Mouse (Mus musculus): ENCODE measurements at regions not wholly inside any gene's neighbourhood (a gene's known extent, or its start where the extent isn't known, plus 50 kb on each side); places are given as distances from the start of the nearest gene placed in this dataset.

DNA sequence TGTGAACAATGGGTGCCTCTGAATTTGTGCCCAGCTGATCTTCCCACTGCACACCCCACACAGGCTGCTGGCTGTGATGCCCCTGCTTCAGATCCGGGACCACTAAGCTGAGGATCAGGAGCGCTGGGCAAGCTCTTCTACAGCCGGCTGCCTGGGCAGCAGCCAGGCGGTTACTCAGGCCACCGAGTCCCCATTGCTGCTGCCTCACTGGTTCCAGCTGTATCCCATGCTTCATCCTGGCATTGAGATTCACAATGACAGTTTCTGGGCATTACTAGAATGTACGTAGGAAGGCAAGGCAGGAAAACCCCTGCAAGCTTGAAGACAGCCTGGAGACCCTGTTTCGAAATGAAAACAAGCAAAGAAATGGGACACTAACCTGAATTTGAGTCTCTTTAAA, 67.3 kb upstream of the Slc6a6 start:
- Histone ChIP-seq H3K4me1 (replicated peaks; ENCODE audit: control insufficient read depth, insufficient read depth, low read length) (peaks cover 20% of the 10 kb centered on the region), H3K9me3 (ENCODE audit: control insufficient read depth, low read length) (no peaks in the 10 kb centered on the region), H3K27me3 (ENCODE audit: control insufficient read depth, insufficient read depth, low read length) (no peaks in the 10 kb centered on the region), H3K9ac (peak overlapping the region; percentile 69), H3K4me3 (replicated peaks; ENCODE audit: low read length) (peak overlapping the region; percentile 29), H3K27ac (peak overlapping the region; percentile 96), H3K36me3 (replicated peaks; ENCODE audit: control insufficient read depth, insufficient read depth) (no peaks in the 10 kb centered on the region), H3K4me2 (replicated peaks) (peak overlapping the region; percentile 70)
- DNase-seq (ENCODE audit: low spot score) (peak; percentile 66), ATAC-seq (ENCODE audit: low FRiP score) (peak; percentile 69)
- 33% methylated on average over 7 of the region's 7 CpGs for WGBS

DNA sequence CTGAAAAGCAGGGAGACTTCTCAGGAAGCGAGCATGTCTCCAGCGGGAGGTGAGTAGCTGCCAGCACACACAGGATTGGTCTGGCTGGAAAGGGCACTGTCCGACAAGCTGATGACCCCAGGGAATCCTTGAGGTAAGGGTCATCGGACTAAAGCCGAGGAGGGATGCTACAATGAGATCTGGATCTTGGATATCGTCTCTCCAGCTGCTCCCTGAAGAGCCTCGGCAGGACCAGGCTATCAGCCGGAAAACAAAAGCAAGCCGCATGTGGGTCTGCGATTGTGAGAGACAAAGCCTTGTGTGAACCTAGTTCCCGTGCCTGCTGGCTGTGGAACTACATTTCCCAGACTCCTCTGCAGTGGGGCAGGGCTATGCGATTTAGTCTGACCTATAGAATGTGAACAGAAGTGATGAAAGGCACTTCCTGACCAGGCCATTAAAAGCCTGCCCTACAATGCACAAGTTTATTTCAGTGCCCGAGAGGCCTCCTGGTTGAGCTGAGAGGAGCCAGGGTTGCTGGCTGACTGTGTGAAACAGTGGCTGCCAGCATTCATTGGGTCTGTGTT, 66.7 kb upstream of the Slc6a6 start:
- Histone ChIP-seq H3K4me2 (replicated peaks) (peak overlapping the region; percentile 70), H3K9ac (peak overlapping the region; percentile 69), H3K27me3 (ENCODE audit: control insufficient read depth, insufficient read depth, low read length) (no peaks in the 10 kb centered on the region), H3K36me3 (replicated peaks; ENCODE audit: control insufficient read depth, insufficient read depth) (no peaks in the 10 kb centered on the region), H3K4me3 (replicated peaks; ENCODE audit: low read length) (peak overlapping the region; percentile 29), H3K4me1 (replicated peaks; ENCODE audit: control insufficient read depth, insufficient read depth, low read length) (peaks cover 20% of the 10 kb centered on the region), H3K9me3 (ENCODE audit: control insufficient read depth, low read length) (no peaks in the 10 kb centered on the region), H3K27ac (peak overlapping the region; percentile 96)
- ATAC-seq (ENCODE audit: low FRiP score), result peak; percentile 95
- peak; percentile 86 for DNase-seq (ENCODE audit: low spot score)
- 2% methylated on average over 13 of the region's 13 CpGs for WGBS

DNA sequence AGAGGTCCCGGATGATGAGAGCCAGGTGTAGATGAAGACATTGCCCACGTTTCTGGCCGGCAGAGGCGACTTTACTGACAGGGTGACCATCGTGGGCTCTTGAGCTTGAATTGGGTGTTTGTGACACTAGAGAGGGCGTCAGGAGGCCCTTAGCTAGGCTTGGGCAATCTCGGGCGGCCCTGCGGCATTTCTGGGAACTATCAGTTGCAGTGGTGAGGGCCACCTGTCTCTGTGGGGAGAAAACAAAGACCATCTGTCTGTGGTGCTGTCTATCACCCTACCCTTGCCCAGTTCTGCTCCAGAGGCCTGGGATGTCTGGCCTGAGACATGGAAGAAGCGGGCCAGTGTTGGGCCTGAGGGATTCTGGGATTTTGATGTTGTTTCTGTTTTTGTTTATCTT, 66.2 kb upstream of the Slc6a6 start:
- Histone ChIP-seq H3K4me1 (replicated peaks; ENCODE audit: control insufficient read depth, insufficient read depth, low read length) (peaks cover 20% of the 10 kb centered on the region), H3K27ac (peak overlapping the region; percentile 77), H3K27me3 (ENCODE audit: control insufficient read depth, insufficient read depth, low read length) (no peaks in the 10 kb centered on the region), H3K36me3 (replicated peaks; ENCODE audit: control insufficient read depth, insufficient read depth) (no peaks in the 10 kb centered on the region), H3K9ac (0 out of 2 replicates have a peak overlapping the region, but pooled peaks have one; percentile 69), H3K9me3 (ENCODE audit: control insufficient read depth, low read length) (no peaks in the 10 kb centered on the region), H3K4me3 (replicated peaks; ENCODE audit: low read length) (no peak overlapping the region), H3K4me2 (replicated peaks) (peak overlapping the region; percentile 70)
- WGBS, result 81% methylated on average over 10 of the region's 10 CpGs
- ATAC-seq (ENCODE audit: low FRiP score) (no peak), DNase-seq (ENCODE audit: low spot score) (no peak)

DNA sequence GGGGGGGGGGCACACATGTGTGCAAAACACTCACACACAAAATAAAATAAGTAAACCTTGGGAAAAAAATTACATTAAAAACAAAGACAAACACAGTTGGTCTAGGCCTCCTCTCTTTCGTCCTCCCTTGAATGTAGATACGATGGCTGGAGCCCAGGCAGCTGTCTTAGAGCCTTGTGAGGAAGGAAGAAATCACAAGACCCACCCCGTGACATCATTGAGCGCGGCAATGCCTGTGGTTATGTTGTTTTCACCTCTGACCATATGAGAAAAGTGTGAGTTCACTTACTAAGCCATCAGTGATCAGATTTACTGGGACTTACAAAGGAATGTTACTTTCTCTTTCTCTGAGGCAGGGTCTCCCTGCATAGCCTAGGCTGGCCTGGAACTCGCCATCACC, 64.8 kb upstream of the Slc6a6 start:
- Histone ChIP-seq H3K27ac (no peak overlapping the region), H3K4me2 (replicated peaks) (no peak overlapping the region), H3K9me3 (ENCODE audit: control insufficient read depth, low read length) (no peaks in the 10 kb centered on the region), H3K9ac (no peak overlapping the region), H3K4me1 (replicated peaks; ENCODE audit: control insufficient read depth, insufficient read depth, low read length) (peaks cover 20% of the 10 kb centered on the region), H3K4me3 (replicated peaks; ENCODE audit: low read length) (no peak overlapping the region), H3K27me3 (ENCODE audit: control insufficient read depth, insufficient read depth, low read length) (no peaks in the 10 kb centered on the region), H3K36me3 (replicated peaks; ENCODE audit: control insufficient read depth, insufficient read depth) (no peaks in the 10 kb centered on the region)
- ATAC-seq (ENCODE audit: low FRiP score), result no peak
- 89% methylated on average over 6 of the region's 6 CpGs for WGBS
- no peak for DNase-seq (ENCODE audit: low spot score)

DNA sequence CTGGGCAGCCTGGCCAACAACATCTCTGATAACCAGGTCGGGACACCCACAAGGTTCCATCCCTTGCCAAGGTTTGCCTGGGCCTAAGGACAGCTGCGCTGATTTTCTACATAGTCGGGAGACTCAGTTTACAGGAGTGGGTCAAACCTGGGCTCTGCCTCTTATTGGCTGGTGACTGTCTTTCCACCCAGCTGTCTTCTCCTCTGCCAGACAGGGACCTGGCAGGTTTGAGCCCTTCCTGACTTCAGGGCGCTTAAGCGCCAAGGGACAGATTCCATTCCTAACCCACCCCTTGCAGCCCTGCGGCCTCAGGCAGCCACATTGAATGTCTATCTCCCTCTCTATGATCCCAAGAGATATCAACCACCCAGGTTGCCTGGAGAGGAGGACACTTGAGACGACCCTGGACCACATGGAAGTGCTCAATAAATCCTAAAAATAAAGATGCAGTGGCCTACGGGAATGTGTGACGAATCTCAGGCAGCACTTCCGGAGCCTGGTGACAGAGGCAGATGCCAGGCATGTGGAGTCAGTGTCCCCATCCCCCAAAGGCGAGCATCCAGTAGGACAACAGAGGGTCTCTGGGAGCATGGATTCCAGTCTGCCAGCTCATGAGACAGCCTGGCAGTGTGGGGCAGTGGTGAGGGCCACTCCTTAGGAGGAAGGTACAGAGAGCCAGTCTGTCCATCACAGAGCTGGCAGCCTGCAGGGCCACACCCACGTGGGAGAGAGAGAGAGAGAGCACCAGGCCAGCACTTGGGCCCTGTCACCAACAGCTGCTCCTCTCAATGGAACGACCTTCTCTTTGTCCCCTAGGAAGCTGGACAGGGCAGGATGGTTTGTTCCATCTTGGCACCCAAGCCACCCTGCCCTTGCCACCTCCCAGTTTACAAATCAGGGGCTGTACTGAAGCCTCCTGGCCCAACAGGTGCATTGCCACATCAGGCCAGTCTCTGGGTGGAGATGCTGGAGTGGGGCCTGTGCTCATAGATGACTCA, 63.8 kb upstream of the Slc6a6 start:
- Histone ChIP-seq H3K9me3 (ENCODE audit: control insufficient read depth, low read length) (no peaks in the 10 kb centered on the region), H3K27me3 (ENCODE audit: control insufficient read depth, insufficient read depth, low read length) (no peaks in the 10 kb centered on the region), H3K36me3 (replicated peaks; ENCODE audit: control insufficient read depth, insufficient read depth) (no peaks in the 10 kb centered on the region), H3K4me1 (replicated peaks; ENCODE audit: control insufficient read depth, insufficient read depth, low read length) (peaks cover 20% of the 10 kb centered on the region), H3K4me3 (replicated peaks; ENCODE audit: low read length) (no peak overlapping the region), H3K4me2 (replicated peaks) (no peak overlapping the region), H3K9ac (no peak overlapping the region), H3K27ac (no peak overlapping the region)
- no peak for ATAC-seq (ENCODE audit: low FRiP score)
- WGBS, result 84% methylated on average over 13 of the region's 13 CpGs
- no peak for DNase-seq (ENCODE audit: low spot score)

DNA sequence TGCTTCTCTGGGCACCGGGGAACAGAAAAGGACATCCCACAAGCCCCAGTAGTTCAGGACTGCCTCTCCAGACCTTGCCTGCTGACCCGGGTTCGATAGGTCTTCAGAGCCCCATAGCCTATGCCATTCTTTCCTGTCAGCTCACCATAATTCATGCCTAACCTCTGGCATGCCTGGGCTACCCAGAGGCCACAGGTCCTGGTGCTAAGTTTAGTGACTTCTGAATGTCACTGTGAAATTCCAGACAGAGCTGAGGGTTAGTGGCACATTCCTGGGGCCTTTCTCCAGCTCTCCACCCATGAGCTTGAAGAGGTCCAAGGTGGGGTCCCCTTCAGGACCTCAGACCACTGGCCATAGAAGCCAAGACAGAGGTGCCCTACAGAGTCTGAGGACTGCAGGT, 62.4 kb upstream of the Slc6a6 start:
- 96% methylated on average over 3 of the region's 3 CpGs for WGBS
- DNase-seq (ENCODE audit: low spot score) (no peak), ATAC-seq (ENCODE audit: low FRiP score) (no peak)
- Histone ChIP-seq H3K27me3 (ENCODE audit: control insufficient read depth, insufficient read depth, low read length) (no peaks in the 10 kb centered on the region), H3K9ac (no peak overlapping the region), H3K4me2 (replicated peaks) (no peak overlapping the region), H3K4me1 (replicated peaks; ENCODE audit: control insufficient read depth, insufficient read depth, low read length) (peaks cover 9% of the 10 kb centered on the region), H3K27ac (no peak overlapping the region), H3K36me3 (replicated peaks; ENCODE audit: control insufficient read depth, insufficient read depth) (no peaks in the 10 kb centered on the region), H3K9me3 (ENCODE audit: control insufficient read depth, low read length) (no peaks in the 10 kb centered on the region), H3K4me3 (replicated peaks; ENCODE audit: low read length) (no peak overlapping the region)

DNA sequence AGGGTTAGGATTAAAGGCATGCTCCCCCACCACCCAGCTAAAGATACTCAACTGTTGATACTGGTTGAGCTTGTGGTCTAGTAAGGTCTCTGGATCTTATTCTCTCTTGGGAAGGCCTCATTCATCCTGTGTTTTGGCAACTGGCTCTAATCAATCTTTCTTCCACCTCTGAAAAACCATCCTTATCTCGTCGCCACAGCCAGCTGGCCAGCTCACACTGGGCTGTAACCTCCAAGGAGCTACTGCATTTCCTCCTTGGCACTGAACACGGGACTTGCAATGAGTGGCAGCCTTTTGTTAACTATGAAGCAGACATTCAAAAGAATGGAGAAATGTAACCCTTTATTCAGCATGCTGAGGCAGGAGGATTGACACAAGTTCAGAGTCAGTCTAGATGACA, 61.4 kb upstream of the Slc6a6 start:
- ATAC-seq (ENCODE audit: low FRiP score) (no peak), DNase-seq (ENCODE audit: low spot score) (no peak)
- H3K27me3 ChIP-seq (ENCODE audit: control insufficient read depth, insufficient read depth, low read length), result no peaks in the 10 kb centered on the region
- no peaks in the 10 kb centered on the region for H3K9me3 ChIP-seq (ENCODE audit: control insufficient read depth, low read length)
- H3K27ac ChIP-seq, result no peak overlapping the region
- H3K36me3 ChIP-seq (replicated peaks; ENCODE audit: control insufficient read depth, insufficient read depth), result no peaks in the 10 kb centered on the region
- no peak overlapping the region for H3K9ac ChIP-seq
- H3K4me3 ChIP-seq (replicated peaks; ENCODE audit: low read length), result no peak overlapping the region
- 0 out of 2 replicates have a peak, but pooled peaks cover 3% of the 10 kb centered on the region for H3K4me1 ChIP-seq (replicated peaks; ENCODE audit: control insufficient read depth, insufficient read depth, low read length)
- 71% methylated on average over 3 of the region's 3 CpGs for WGBS
- H3K4me2 ChIP-seq (replicated peaks), result no peak overlapping the region

DNA sequence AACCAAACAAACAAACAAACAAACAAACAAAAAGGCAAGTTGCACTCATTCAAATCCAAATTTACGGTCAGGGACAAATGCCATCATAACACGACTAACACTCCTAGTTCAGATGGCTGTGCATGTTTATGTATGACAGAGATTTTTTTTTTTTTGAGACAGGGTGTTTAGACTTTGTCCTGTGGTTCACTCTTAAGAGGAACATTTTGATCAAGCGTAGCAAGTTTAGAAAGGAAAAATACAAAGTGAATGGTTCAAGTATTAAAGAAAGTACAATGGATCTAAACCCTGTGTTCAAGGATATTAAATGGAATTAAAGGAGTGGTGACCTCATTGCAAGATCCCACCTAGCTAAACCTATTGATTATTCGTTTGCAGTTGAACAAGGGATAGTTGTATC, 60.2 kb upstream of the Slc6a6 start:
- no peaks in the 10 kb centered on the region for H3K9me3 ChIP-seq (ENCODE audit: control insufficient read depth, low read length)
- no peak overlapping the region for H3K27ac ChIP-seq
- H3K27me3 ChIP-seq (ENCODE audit: control insufficient read depth, insufficient read depth, low read length), result no peaks in the 10 kb centered on the region
- no peak overlapping the region for H3K4me2 ChIP-seq (replicated peaks)
- 87% methylated on average over 4 of the region's 4 CpGs for whole genome bisulfite sequencing
- DNase-seq (ENCODE audit: low spot score) (no peak), ATAC-seq (ENCODE audit: low FRiP score) (no peak)
- no peak overlapping the region for H3K4me3 ChIP-seq (replicated peaks; ENCODE audit: low read length)
- H3K9ac ChIP-seq, result no peak overlapping the region
- H3K4me1 ChIP-seq (replicated peaks; ENCODE audit: control insufficient read depth, insufficient read depth, low read length), result no peaks in the 10 kb centered on the region
- H3K36me3 ChIP-seq (replicated peaks; ENCODE audit: control insufficient read depth, insufficient read depth), result no peaks in the 10 kb centered on the region

DNA sequence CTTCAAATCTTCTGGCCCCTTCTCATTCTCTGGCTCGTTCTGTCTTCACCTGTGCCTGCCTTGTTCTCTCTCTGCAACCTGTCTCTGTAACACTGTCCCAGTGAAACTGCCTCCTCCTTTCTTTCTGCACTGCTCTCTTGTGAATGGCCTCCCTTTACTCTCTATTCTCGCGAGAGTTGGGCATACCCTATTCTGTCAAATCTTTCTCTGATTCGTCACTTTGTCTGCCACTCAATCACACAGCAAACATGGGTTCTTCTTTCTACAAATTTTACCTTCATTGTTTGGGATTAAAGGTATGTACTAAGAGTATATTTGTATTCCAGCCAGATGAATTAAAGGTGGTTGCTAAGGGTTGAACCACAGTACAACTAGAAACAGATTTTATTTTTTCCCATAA, 54.6 kb upstream of the Slc6a6 start:
- H3K9ac ChIP-seq, result no peak overlapping the region
- no peak overlapping the region for H3K4me3 ChIP-seq (replicated peaks; ENCODE audit: low read length)
- H3K4me2 ChIP-seq (replicated peaks), result no peak overlapping the region
- no peaks in the 10 kb centered on the region for H3K27me3 ChIP-seq (ENCODE audit: control insufficient read depth, insufficient read depth, low read length)
- H3K36me3 ChIP-seq (replicated peaks; ENCODE audit: control insufficient read depth, insufficient read depth), result no peaks in the 10 kb centered on the region
- ATAC-seq (ENCODE audit: low FRiP score) (no peak), DNase-seq (ENCODE audit: low spot score) (no peak)
- H3K4me1 ChIP-seq (replicated peaks; ENCODE audit: control insufficient read depth, insufficient read depth, low read length), result no peaks in the 10 kb centered on the region
- WGBS, result 86% methylated on average over 4 of the region's 4 CpGs
- no peaks in the 10 kb centered on the region for H3K9me3 ChIP-seq (ENCODE audit: control insufficient read depth, low read length)
- no peak overlapping the region for H3K27ac ChIP-seq
